Mouse (Mus musculus): Measurements from ENCODE around the gene Fermt2. TPM values are rescaled to one million over a fixed set of nuclear protein-coding genes. Genes with fewer than 3 reads are reported as not detected.
A peak's percentile ranks its signal among the peaks of the same experiment; 100 is the strongest.

The Fermt2 gene
- polyA plus RNA-seq, 1 experiment from 2014 or later, result 61.9 TPM

DNA sequence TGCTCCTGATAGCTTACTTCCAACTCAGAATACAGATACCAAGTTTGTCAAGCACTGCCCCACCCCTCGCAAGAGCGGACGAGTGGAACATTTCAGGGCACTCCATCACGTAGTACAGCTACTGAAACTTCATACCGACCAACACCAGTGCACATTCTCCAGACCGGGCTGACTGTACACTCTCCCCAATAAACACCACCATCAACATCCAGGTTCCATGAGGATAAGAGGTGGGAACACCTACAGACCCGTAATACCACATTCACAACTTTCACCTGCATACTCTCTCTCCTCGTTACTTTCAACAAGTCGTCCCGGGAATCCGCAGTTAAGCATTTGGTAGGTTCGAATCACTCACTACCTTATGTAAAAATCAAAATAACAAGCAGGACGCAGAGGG, 1.1 kb downstream of the Fermt2 start:
- Histone ChIP-seq H3K4me3 (ENCODE audit: low read depth, low read length) (peak overlapping the region; percentile 71), H3K4me2 (peak overlapping the region; percentile 75), H3K9me3 (ENCODE audit: control insufficient read depth, low read length) (no peaks in the 10 kb centered on the region), H3K4me1 (replicated peaks; ENCODE audit: control insufficient read depth, insufficient read depth, low read length) (peaks cover 3% of the 10 kb centered on the region), H3K27ac (ENCODE audit: low read depth, low read length) (no peak overlapping the region), H3K9ac (ENCODE audit: low read depth, low read length) (peak overlapping the region; percentile 66), H3K36me3 (ENCODE audit: control insufficient read depth, insufficient read depth, low read length) (no peaks in the 10 kb centered on the region), H3K27me3 (replicated peaks; ENCODE audit: control insufficient read depth, insufficient read depth, low read length) (peaks cover 29% of the 10 kb centered on the region)
- no peak for DNase-seq (ENCODE audit: low spot score)
- ATAC-seq (replicated peaks; ENCODE audit: low FRiP score), result no peak
- 3% methylated on average over 13 of the region's 13 CpGs for WGBS

DNA sequence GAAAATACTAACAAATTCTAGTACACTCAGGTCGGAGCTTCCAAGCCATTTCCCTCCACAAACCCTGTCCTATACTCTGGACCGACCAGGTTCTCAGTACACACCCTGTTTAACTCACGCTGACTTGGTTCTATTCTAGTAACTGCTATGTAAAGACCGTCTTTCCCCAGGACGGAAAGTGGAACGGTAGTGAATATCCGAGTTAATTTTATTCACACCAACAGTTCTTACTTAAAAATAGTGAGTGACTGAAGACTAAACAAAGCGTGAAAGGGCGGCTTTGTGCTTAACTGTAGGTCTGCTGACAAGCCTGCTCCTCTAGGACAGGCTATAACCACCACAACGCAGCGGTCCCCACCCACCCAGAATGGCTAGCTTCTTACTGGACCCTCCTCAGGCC, 14.1 kb downstream of the Fermt2 start:
- Histone ChIP-seq H3K27ac (ENCODE audit: low read depth, low read length) (no peak overlapping the region), H3K4me1 (replicated peaks; ENCODE audit: control insufficient read depth, insufficient read depth, low read length) (no peaks in the 10 kb centered on the region; the same call in 1 of the 2 replicates)

DNA sequence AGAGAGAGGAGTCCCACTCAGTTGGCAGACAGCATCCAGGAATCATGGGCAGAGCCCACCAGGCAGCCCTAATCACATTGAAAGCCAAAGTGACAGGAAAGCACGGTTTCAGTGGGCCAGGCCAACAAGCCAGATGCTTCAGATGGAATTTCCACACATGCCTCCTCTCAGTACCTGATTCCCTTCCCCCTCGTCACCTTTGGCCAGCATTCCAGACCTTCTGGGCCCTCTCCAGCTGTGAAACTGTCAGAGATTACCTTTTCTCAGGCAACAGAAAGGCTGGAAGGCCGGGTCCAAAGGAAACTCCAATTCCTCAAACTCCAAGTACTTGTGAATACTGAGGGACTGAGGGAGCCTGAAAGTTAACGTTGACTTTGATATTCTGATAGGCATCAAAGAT, 19.1 kb downstream of the Fermt2 start:
- Histone ChIP-seq H3K9me3 (ENCODE audit: control insufficient read depth, low read length) (no peaks in the 10 kb centered on the region), H3K9ac (ENCODE audit: low read depth, low read length) (no peak overlapping the region), H3K27me3 (replicated peaks; ENCODE audit: control insufficient read depth, insufficient read depth, low read length) (no peaks in the 10 kb centered on the region), H3K36me3 (ENCODE audit: control insufficient read depth, insufficient read depth, low read length) (no peaks in the 10 kb centered on the region), H3K4me1 (replicated peaks; ENCODE audit: control insufficient read depth, insufficient read depth, low read length) (peaks cover 4% of the 10 kb centered on the region), H3K27ac (ENCODE audit: low read depth, low read length) (no peak overlapping the region), H3K4me2 (no peak overlapping the region), H3K4me3 (ENCODE audit: low read depth, low read length) (no peak overlapping the region)
- DNase-seq (ENCODE audit: low spot score) (no peak), ATAC-seq (replicated peaks; ENCODE audit: low FRiP score) (no peak)
- WGBS, result 37% methylated on average over 4 of the region's 4 CpGs

More for the DNA sequence above, 14.1 kb downstream of the Fermt2 start:
- DNase-seq (ENCODE audit: low spot score) (no peak), ATAC-seq (replicated peaks; ENCODE audit: low FRiP score) (no peak)
- Histone ChIP-seq H3K36me3 (ENCODE audit: control insufficient read depth, insufficient read depth, low read length) (no peaks in the 10 kb centered on the region), H3K27me3 (replicated peaks; ENCODE audit: control insufficient read depth, insufficient read depth, low read length) (no peaks in the 10 kb centered on the region), H3K4me3 (ENCODE audit: low read depth, low read length) (no peak overlapping the region), H3K4me2 (no peak overlapping the region), H3K9ac (ENCODE audit: low read depth, low read length) (no peak overlapping the region), H3K9me3 (ENCODE audit: control insufficient read depth, low read length) (no peaks in the 10 kb centered on the region)
- 85% methylated on average over 11 of the region's 11 CpGs for WGBS

DNA sequence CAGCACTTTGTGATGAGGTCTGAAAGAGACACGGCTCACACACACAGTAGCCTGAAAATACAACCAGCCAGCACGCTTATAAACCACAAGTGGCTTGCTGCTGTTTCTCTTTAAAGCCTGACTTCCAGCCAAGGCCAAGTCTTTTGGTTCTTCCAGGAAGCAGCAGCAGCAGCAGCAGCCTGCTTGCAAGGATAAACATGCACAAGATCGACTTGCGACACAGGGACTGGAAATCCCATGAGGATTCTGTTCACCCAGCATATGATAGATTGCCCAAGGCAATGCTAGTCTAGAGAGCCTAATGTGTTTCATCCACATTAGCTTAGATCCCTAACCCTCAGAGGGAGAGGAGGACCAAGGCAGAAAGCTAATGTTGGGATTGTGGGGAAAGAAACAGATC, 22.0 kb downstream of the Fermt2 start:
- H3K36me3 ChIP-seq (ENCODE audit: control insufficient read depth, insufficient read depth, low read length), result no peaks in the 10 kb centered on the region
- ATAC-seq (replicated peaks; ENCODE audit: low FRiP score), result no peak
- no peak overlapping the region for H3K4me3 ChIP-seq (ENCODE audit: low read depth, low read length)
- H3K27me3 ChIP-seq (replicated peaks; ENCODE audit: control insufficient read depth, insufficient read depth, low read length), result no peaks in the 10 kb centered on the region
- peaks cover 4% of the 10 kb centered on the region for H3K4me1 ChIP-seq (replicated peaks; ENCODE audit: control insufficient read depth, insufficient read depth, low read length)
- DNase-seq (ENCODE audit: low spot score), result no peak
- no peak overlapping the region for H3K9ac ChIP-seq (ENCODE audit: low read depth, low read length)
- H3K4me2 ChIP-seq, result no peak overlapping the region
- WGBS, result 48% methylated on average over 4 of the region's 4 CpGs
- H3K27ac ChIP-seq (ENCODE audit: low read depth, low read length), result no peak overlapping the region
- H3K9me3 ChIP-seq (ENCODE audit: control insufficient read depth, low read length), result no peaks in the 10 kb centered on the region

DNA sequence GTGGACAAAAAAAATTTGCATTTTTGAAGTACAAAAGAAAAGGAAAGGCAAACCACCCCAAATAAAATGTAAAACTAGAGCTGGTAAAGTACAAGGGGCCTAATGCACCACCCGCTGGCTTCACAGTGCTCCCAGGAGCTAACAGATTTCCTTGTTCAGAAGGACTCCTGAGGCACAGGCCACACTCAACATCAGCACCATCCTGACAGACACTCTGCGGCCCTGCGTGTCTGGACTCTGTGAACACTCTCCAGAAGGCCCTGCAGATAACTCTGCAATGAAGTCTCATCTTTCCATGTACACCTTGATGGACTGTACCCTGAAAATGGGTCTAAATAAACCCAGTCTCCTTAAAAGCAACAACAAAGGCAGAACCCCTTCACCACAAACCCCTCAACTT, 22.5 kb downstream of the Fermt2 start:
- Histone ChIP-seq H3K4me1 (replicated peaks; ENCODE audit: control insufficient read depth, insufficient read depth, low read length) (peaks cover 4% of the 10 kb centered on the region), H3K27me3 (replicated peaks; ENCODE audit: control insufficient read depth, insufficient read depth, low read length) (no peaks in the 10 kb centered on the region), H3K9me3 (ENCODE audit: control insufficient read depth, low read length) (no peaks in the 10 kb centered on the region), H3K9ac (ENCODE audit: low read depth, low read length) (no peak overlapping the region), H3K36me3 (ENCODE audit: control insufficient read depth, insufficient read depth, low read length) (no peaks in the 10 kb centered on the region), H3K27ac (ENCODE audit: low read depth, low read length) (no peak overlapping the region), H3K4me2 (no peak overlapping the region), H3K4me3 (ENCODE audit: low read depth, low read length) (no peak overlapping the region)
- 69% methylated on average over 3 of the region's 3 CpGs for WGBS
- DNase-seq (ENCODE audit: low spot score) (no peak), ATAC-seq (replicated peaks; ENCODE audit: low FRiP score) (no peak)

DNA sequence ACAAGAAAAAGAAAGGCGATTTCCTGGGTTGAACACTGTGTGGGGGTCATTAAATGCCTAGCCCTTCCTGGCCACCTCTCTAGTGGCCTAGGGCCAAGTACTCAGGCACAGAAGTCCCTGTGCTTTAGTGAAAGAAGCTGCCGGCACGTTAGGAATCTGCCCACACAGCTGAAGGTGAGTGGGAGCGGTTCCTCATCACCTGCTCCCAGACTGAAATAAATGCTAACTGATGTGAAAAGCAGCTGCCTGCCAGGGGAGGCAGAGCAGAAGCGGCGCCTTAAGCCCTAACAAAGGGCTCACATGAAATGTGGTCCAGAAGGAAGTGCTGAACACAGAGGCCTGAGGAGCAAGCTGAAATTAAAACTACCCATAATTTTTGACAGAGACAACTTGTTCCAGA, 22.9 kb downstream of the Fermt2 start:
- DNase-seq (ENCODE audit: low spot score), result no peak
- H3K27ac ChIP-seq (ENCODE audit: low read depth, low read length), result no peak overlapping the region
- H3K4me1 ChIP-seq (replicated peaks; ENCODE audit: control insufficient read depth, insufficient read depth, low read length), result peaks cover 4% of the 10 kb centered on the region
- H3K9me3 ChIP-seq (ENCODE audit: control insufficient read depth, low read length), result no peaks in the 10 kb centered on the region
- no peaks in the 10 kb centered on the region for H3K27me3 ChIP-seq (replicated peaks; ENCODE audit: control insufficient read depth, insufficient read depth, low read length)
- ATAC-seq (replicated peaks; ENCODE audit: low FRiP score), result no peak
- no peak overlapping the region for H3K9ac ChIP-seq (ENCODE audit: low read depth, low read length)
- H3K36me3 ChIP-seq (ENCODE audit: control insufficient read depth, insufficient read depth, low read length), result no peaks in the 10 kb centered on the region
- no peak overlapping the region for H3K4me2 ChIP-seq
- WGBS, result 61% methylated on average over 6 of the region's 6 CpGs
- H3K4me3 ChIP-seq (ENCODE audit: low read depth, low read length), result no peak overlapping the region

DNA sequence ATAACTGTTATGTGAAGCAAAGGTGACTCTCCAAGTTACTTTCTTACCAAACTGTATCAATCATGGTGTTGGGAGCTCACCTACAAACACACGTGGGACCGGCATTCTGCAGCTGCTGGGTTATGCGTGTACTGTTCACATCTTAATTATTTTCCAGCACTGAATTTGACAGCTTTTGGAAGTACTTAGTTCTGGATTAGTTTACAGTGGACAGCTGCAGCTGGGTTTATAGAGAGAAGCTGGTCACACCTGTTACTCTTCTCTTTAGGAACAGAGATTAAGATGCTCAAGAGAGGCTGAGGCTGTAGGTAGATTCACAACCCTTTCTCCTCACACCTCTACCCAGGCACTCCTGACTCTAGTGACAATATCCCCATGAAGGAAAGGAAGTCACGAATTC, 23.8 kb downstream of the Fermt2 start:
- peaks cover 4% of the 10 kb centered on the region for H3K4me1 ChIP-seq (replicated peaks; ENCODE audit: control insufficient read depth, insufficient read depth, low read length)
- WGBS, result 90% methylated on average over 4 of the region's 4 CpGs
- no peaks in the 10 kb centered on the region for H3K9me3 ChIP-seq (ENCODE audit: control insufficient read depth, low read length)

DNA sequence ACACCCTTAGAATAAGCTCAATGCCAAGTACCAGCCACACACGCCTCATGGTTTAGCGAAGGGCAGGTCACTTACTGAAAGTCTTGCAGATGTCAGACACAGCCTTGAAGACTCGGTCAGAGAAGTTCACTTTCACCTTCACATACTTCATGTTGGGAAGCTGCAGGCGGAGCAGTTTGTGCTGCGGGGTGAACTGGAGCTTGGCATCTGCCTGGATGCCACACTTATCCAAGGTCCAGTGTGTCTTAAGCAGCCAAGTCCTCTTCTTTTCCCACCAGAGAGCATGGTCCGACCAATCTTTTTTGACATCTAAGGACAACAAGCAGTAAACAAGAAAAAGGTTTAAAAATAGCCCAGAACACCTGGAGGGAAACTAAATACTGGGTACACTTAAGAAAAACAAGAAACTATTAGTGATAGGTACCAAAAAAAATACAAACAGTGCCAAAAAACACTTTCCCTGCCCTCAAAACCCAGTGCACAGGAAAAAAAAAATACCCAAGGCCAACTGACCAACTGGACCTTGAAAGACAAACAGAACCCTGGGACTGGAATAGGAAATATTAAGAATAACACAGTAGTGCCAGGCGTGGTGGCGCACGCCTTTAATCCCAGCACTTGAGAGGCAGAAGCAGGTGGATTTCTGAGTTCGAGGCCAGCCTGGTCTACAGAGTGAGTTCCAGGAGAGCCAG, 25.4 kb downstream of the Fermt2 start:
- Histone ChIP-seq H3K9ac (ENCODE audit: low read depth, low read length) (no peak overlapping the region), H3K27ac (ENCODE audit: low read depth, low read length) (no peak overlapping the region), H3K4me2 (no peak overlapping the region), H3K36me3 (ENCODE audit: control insufficient read depth, insufficient read depth, low read length) (no peaks in the 10 kb centered on the region), H3K9me3 (ENCODE audit: control insufficient read depth, low read length) (no peaks in the 10 kb centered on the region), H3K4me3 (ENCODE audit: low read depth, low read length) (no peak overlapping the region), H3K27me3 (replicated peaks; ENCODE audit: control insufficient read depth, insufficient read depth, low read length) (no peaks in the 10 kb centered on the region), H3K4me1 (replicated peaks; ENCODE audit: control insufficient read depth, insufficient read depth, low read length) (no peaks in the 10 kb centered on the region)
- 87% methylated on average over 10 of the region's 10 CpGs for WGBS
- no peak for ATAC-seq (replicated peaks; ENCODE audit: low FRiP score)
- DNase-seq (ENCODE audit: low spot score), result no peak

More for the DNA sequence above, 23.8 kb downstream of the Fermt2 start:
- no peak for DNase-seq (ENCODE audit: low spot score)
- Histone ChIP-seq H3K9ac (ENCODE audit: low read depth, low read length) (no peak overlapping the region), H3K4me3 (ENCODE audit: low read depth, low read length) (no peak overlapping the region), H3K4me2 (no peak overlapping the region), H3K27me3 (replicated peaks; ENCODE audit: control insufficient read depth, insufficient read depth, low read length) (no peaks in the 10 kb centered on the region), H3K27ac (ENCODE audit: low read depth, low read length) (no peak overlapping the region), H3K36me3 (ENCODE audit: control insufficient read depth, insufficient read depth, low read length) (no peaks in the 10 kb centered on the region)
- no peak for ATAC-seq (replicated peaks; ENCODE audit: low FRiP score)

DNA sequence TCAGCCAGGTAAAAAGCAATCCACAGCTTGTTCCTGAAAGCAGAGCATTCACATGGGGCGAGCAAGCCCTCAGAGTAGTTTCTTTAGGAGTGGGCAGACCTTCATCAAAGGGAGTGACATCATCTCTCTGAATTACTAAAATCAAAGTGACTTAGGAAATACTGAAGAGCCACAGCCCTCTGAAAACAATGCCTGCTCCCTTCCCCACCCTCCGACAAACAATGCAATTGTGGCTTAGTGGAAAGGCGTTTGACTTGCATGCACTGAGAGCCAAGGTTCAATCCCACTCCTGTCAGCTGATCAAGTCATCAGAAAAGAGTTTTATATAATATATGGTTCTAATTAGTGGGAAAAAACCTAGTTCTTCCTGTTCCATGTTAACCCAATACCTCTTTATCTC, 26.0 kb downstream of the Fermt2 start:
- WGBS, result 66% methylated on average over 3 of the region's 3 CpGs

More for the DNA sequence above, 26.0 kb downstream of the Fermt2 start:
- Histone ChIP-seq H3K27me3 (replicated peaks; ENCODE audit: control insufficient read depth, insufficient read depth, low read length) (no peaks in the 10 kb centered on the region), H3K4me3 (ENCODE audit: low read depth, low read length) (no peak overlapping the region), H3K36me3 (ENCODE audit: control insufficient read depth, insufficient read depth, low read length) (0 out of 2 replicates have a peak, but pooled peaks cover 2% of the 10 kb centered on the region), H3K4me2 (no peak overlapping the region), H3K9ac (ENCODE audit: low read depth, low read length) (no peak overlapping the region), H3K4me1 (replicated peaks; ENCODE audit: control insufficient read depth, insufficient read depth, low read length) (no peaks in the 10 kb centered on the region), H3K27ac (ENCODE audit: low read depth, low read length) (no peak overlapping the region), H3K9me3 (ENCODE audit: control insufficient read depth, low read length) (no peaks in the 10 kb centered on the region)
- ATAC-seq (replicated peaks; ENCODE audit: low FRiP score) (no peak), DNase-seq (ENCODE audit: low spot score) (no peak)

All from liver, embryonic 11.5 days (tissue).